Comparison of ENCODE assay signal across 8 mouse cellular contexts in genomic region chr4:152313211-152313632, GRCm38 (mm10). TPM values are rescaled to one million over a fixed set of nuclear protein-coding genes. Genes with fewer than 3 reads are reported as not detected.
DNase-seq lines count a peak whose midpoint lies in the region; ATAC-seq and TF ChIP-seq lines count a peak whose summit lies in the region.

No protein-coding gene starts in this region.

- peaks cover 90% of the 10 kb centered on the region for H3K27me3 ChIP-seq in embryonic facial prominence, embryonic 12.5 days

- no peaks in the 10 kb centered on the region for H3K9me3 ChIP-seq in embryonic facial prominence, embryonic 12.5 days

- no peak overlapping the region for H3K27ac ChIP-seq in gastrocnemius, adult 2 months
- H3K27ac ChIP-seq in embryonic facial prominence, embryonic 12.5 days = no peak overlapping the region

- 0 out of 2 replicates have a peak overlapping the region, but pooled peaks have one; percentile 19 for H3K9ac ChIP-seq in embryonic facial prominence, embryonic 12.5 days

- DNase-seq in gastrocnemius, adult 2 months = no peak
- DNase-seq in gastrocnemius, postnatal 14 days = no peak
- DNase-seq in CD4-positive, CD25-positive, alpha-beta regulatory T cell, adult 2 months (ENCODE audit: low read depth, low spot score) = peak; percentile 42
- DNase-seq in kidney, postnatal 36 days = peak; percentile 32 to 38
- peak; percentile 31 for DNase-seq in naive thymus-derived CD4-positive, alpha-beta T cell, adult 2 months (ENCODE audit: low read depth)
- no peak for DNase-seq in gastrocnemius, adult 18-20 months (ENCODE audit: low spot score)
- DNase-seq in urinary bladder, postnatal 4 days (ENCODE audit: low spot score in 2 of 2) = no peak

- no peak for TF ChIP-seq CTCF in gastrocnemius, adult 2 months (IDR thresholded peaks at IDR 0.05)

- peaks cover 25% of the 10 kb centered on the region for H3K4me1 ChIP-seq in embryonic facial prominence, embryonic 12.5 days

- intact Hi-C loops in gastrocnemius, adult 2 months (cut with DNase I) = no loop called here
- intact Hi-C loops in gastrocnemius, postnatal 14 days (cut with DNase I; ENCODE audit: low total_unique reads) = no loop called here

- peak overlapping the region; percentile 63 for H3K4me3 ChIP-seq in gastrocnemius, adult 2 months
- H3K4me3 ChIP-seq in embryonic facial prominence, embryonic 12.5 days = peak overlapping the region; percentile 28

- no peak for ATAC-seq in embryonic facial prominence, embryonic 12.5 days (ENCODE audit: insufficient number of reproducible peaks, insufficient read depth, low FRiP score, low TSS enrichment)

- H3K36me3 ChIP-seq in embryonic facial prominence, embryonic 12.5 days = 0 out of 2 replicates have a peak, but pooled peaks cover 8% of the 10 kb centered on the region

- WGBS in embryonic facial prominence, embryonic 12.5 days = under 1% methylated on average over 29 of the region's 29 CpGs

- peak overlapping the region; percentile 51 for H3K4me2 ChIP-seq in embryonic facial prominence, embryonic 12.5 days (replicated peaks)

RNA-seq across cellular contexts. Expression of gene Rnf207, which starts 5.6 kb away (rescaled TPM):
- total RNA-seq in gastrocnemius, adult 2 months (2021) = not detected
- total RNA-seq in gastrocnemius, postnatal 14 days (2021) = not detected
- polyA plus RNA-seq in embryonic facial prominence, embryonic 12.5 days (2016; fragmentation: Nextera tagmentation; extraction: Ambion mirVana) = 1.0 and 2.3 TPM in 2 replicates
- total RNA-seq in gastrocnemius, adult 18-20 months (2021) = not detected

RNA-seq across cellular contexts. Expression of gene Rpl22, which starts 12.3 kb away (rescaled TPM):
- 100 to 1,000 TPM; 235 to 261 TPM for total RNA-seq in gastrocnemius, adult 2 months (2021)
- 100 to 1,000 TPM; 233 to 251 TPM for total RNA-seq in gastrocnemius, postnatal 14 days (2021)
- 395 and 396 TPM in 2 replicates for polyA plus RNA-seq in embryonic facial prominence, embryonic 12.5 days (2016; fragmentation: Nextera tagmentation; extraction: Ambion mirVana)
- 100 to 1,000 TPM; 249 to 251 TPM for total RNA-seq in gastrocnemius, adult 18-20 months (2021)

RNA-seq across cellular contexts. Expression of gene Icmt, which starts 16.2 kb away (rescaled TPM):
- total RNA-seq in gastrocnemius, adult 2 months (2021) = 10 to 100 TPM; 18.1 to 19.3 TPM
- 10 to 100 TPM; 16.0 to 19.0 TPM for total RNA-seq in gastrocnemius, postnatal 14 days (2021)
- polyA plus RNA-seq in embryonic facial prominence, embryonic 12.5 days (2016; fragmentation: Nextera tagmentation; extraction: Ambion mirVana) = 30.3 and 33.4 TPM in 2 replicates
- 10 to 100 TPM; 19.8 to 19.9 TPM for total RNA-seq in gastrocnemius, adult 18-20 months (2021)

RNA-seq across cellular contexts. Expression of gene Hes3, which starts 21.8 kb away (rescaled TPM):
- not detected for total RNA-seq in gastrocnemius, adult 2 months (2021)
- total RNA-seq in gastrocnemius, postnatal 14 days (2021) = not detected
- 0.09 TPM in 1 of 2 replicates, not detected in the other for polyA plus RNA-seq in embryonic facial prominence, embryonic 12.5 days (2016; fragmentation: Nextera tagmentation; extraction: Ambion mirVana)
- total RNA-seq in gastrocnemius, adult 18-20 months (2021) = not detected

RNA-seq across cellular contexts. Expression of gene Chd5, which starts 25.2 kb away (rescaled TPM):
- under 1 TPM; 0.08 to 0.20 TPM for total RNA-seq in gastrocnemius, adult 2 months (2021)
- under 1 TPM; 0.11 to 0.45 TPM for total RNA-seq in gastrocnemius, postnatal 14 days (2021)
- 0.33 and 0.46 TPM in 2 replicates for polyA plus RNA-seq in embryonic facial prominence, embryonic 12.5 days (2016; fragmentation: Nextera tagmentation; extraction: Ambion mirVana)
- under 1 TPM in 1 of 2 experiments, not detected in 1; 0.12 TPM for total RNA-seq in gastrocnemius, adult 18-20 months (2021)

Comparison
In these comparisons a context has a peak if more than half of its experiments do, and no peak if none do; other contexts are left out.
1. DNase-seq: peak in CD4-positive, CD25-positive, alpha-beta regulatory T cell, adult 2 months (single experiment), kidney, postnatal 36 days (2 of 2) and naive thymus-derived CD4-positive, alpha-beta T cell, adult 2 months (single experiment); none in gastrocnemius, adult 2 months (single experiment), gastrocnemius, postnatal 14 days (single experiment), gastrocnemius, adult 18-20 months (single experiment) and urinary bladder, postnatal 4 days (0 of 2).